15 mouse cellular contexts compared by ENCODE assay signal in the genomic region with DNA sequence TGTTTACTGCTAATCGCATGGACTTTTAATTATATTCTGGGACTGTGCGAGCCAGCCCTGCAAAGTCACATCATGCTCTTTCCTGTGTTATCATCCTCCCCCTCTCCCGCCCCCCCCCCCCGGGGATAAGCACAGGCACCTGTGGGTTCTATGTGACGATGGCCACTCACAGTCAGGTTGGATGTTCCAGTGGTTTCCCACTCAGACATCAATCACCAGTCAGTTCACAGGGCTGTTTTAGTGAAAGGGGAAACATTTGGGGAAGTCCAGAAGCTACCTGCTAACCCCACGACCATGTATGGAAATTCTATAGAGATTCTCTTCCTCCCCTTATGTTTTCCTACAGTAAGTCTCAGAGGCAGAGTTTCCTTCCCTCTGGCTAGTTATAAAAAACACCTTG. TPM values are rescaled to one million over a fixed set of nuclear protein-coding genes. Genes with fewer than 3 reads are reported as not detected.
DNase-seq lines count a peak whose midpoint lies in the region; ATAC-seq and TF ChIP-seq lines count a peak whose summit lies in the region.
"Had no signal": no experiment of that assay in that cellular context is flagged by ENCODE, and none has a peak within 500 bp of the region (broad histone marks: within the 10 kb centered on the region; RNA-seq: fewer than 3 reads in every experiment).

No protein-coding gene starts in this region.

- no peak overlapping the region for H3K9ac ChIP-seq in CH12.LX (ENCODE audit: insufficient read depth, low read depth)
- no peak overlapping the region for H3K9ac ChIP-seq in liver, embryonic 15.5 days
- H3K9ac ChIP-seq in hindbrain, embryonic 11.5 days (ENCODE audit: low read depth, low read length), result no peak overlapping the region
- H3K9ac ChIP-seq: forebrain, embryonic 12.5 days; kidney, embryonic 15.5 days; midbrain, embryonic 12.5 days had no signal

- peak; percentile 22 to 49; a peak in 2 of 4 replicates for ATAC-seq in hematopoietic stem cell, adult 5-6 weeks (replicated peaks in 1 of 2; ENCODE audit: insufficient read depth in 1 of 2, low FRiP score in 2 of 2, low TSS enrichment in 1 of 2, low read depth in 1 of 2, poor library complexity in 2 of 2, severe bottlenecking in 2 of 2)
- ATAC-seq in liver, embryonic 15.5 days (ENCODE audit: insufficient read depth), result no peak
- ATAC-seq in neutrophil, adult 5-6 weeks (ENCODE audit: extremely low read depth, insufficient number of reproducible peaks, low FRiP score, poor library complexity, severe bottlenecking), result peak; percentile 33; the same call in 1 of the 2 replicates
- no peak for ATAC-seq in hindbrain, embryonic 11.5 days (ENCODE audit: low FRiP score)

- peaks cover 0 to 16% of the 10 kb centered on the region in 2 experiments for H3K36me3 ChIP-seq in CH12.LX (replicated peaks in 1 of 2; ENCODE audit: control insufficient read depth in 1 of 2, insufficient read depth in 1 of 2, low read length in 1 of 2)
- peaks cover 14% of the 10 kb centered on the region for H3K36me3 ChIP-seq in liver, embryonic 15.5 days (replicated peaks)
- H3K36me3 ChIP-seq in hindbrain, embryonic 11.5 days (ENCODE audit: control insufficient read depth, insufficient read depth, low read length), result no peaks in the 10 kb centered on the region
- H3K36me3 ChIP-seq: forebrain, embryonic 12.5 days; hindbrain, embryonic 10.5 days; kidney, embryonic 15.5 days; midbrain, embryonic 12.5 days had no signal

- H3K4me3 ChIP-seq in CH12.LX (replicated peaks in 1 of 3; ENCODE audit: low read depth in 2 of 3, low read length in 2 of 3, poor library complexity in 1 of 3), result no peak overlapping the region
- H3K4me3 ChIP-seq in liver, embryonic 15.5 days (replicated peaks), result no peak overlapping the region
- H3K4me3 ChIP-seq in hindbrain, embryonic 11.5 days (ENCODE audit: low read depth, low read length), result no peak overlapping the region
- H3K4me3 ChIP-seq: forebrain, embryonic 12.5 days; hindbrain, embryonic 10.5 days; kidney, embryonic 15.5 days; midbrain, embryonic 12.5 days had no signal

- no peaks in the 10 kb centered on the region for H3K27me3 ChIP-seq in CH12.LX (replicated peaks)
- no peaks in the 10 kb centered on the region for H3K27me3 ChIP-seq in liver, embryonic 15.5 days
- H3K27me3 ChIP-seq in hindbrain, embryonic 11.5 days (ENCODE audit: control insufficient read depth, insufficient read depth, low read length), result no peaks in the 10 kb centered on the region
- H3K27me3 ChIP-seq: forebrain, embryonic 12.5 days; kidney, embryonic 15.5 days; midbrain, embryonic 12.5 days had no signal

- 45% methylated on average over 6 of the region's 6 CpGs for WGBS in liver, embryonic 15.5 days (ENCODE audit: insufficient replicate concordance)
- 76% methylated on average over 6 of the region's 6 CpGs for WGBS in hindbrain, embryonic 11.5 days

- peak overlapping the region; percentile 98 for H3K4me2 ChIP-seq in CH12.LX (ENCODE audit: insufficient read depth, low read depth, poor library complexity, severe bottlenecking)
- H3K4me2 ChIP-seq in liver, embryonic 15.5 days, result no peak overlapping the region
- H3K4me2 ChIP-seq in hindbrain, embryonic 11.5 days (replicated peaks; ENCODE audit: low read depth, low read length), result no peak overlapping the region
- H3K4me2 ChIP-seq: forebrain, embryonic 12.5 days; kidney, embryonic 15.5 days; midbrain, embryonic 12.5 days had no signal

- peak; percentile 67 for TF ChIP-seq EP300 in CH12.LX (IDR thresholded peaks at IDR 0.05; ENCODE audit: low read length)

- TF ChIP-seq POLR2A in CH12.LX (IDR thresholded peaks at IDR 0.05; ENCODE audit: low read depth, low read length), result no peak

- peaks cover 15 to 59% of the 10 kb centered on the region in 2 experiments for H3K4me1 ChIP-seq in CH12.LX (ENCODE audit: control insufficient read depth in 1 of 2, insufficient read depth in 2 of 2)
- H3K4me1 ChIP-seq in liver, embryonic 15.5 days (replicated peaks), result peaks cover 70% of the 10 kb centered on the region
- no peaks in the 10 kb centered on the region for H3K4me1 ChIP-seq in hindbrain, embryonic 11.5 days (replicated peaks; ENCODE audit: control insufficient read depth, insufficient read depth, low read length)

- no peak overlapping the region for H3K27ac ChIP-seq in CH12.LX (ENCODE audit: insufficient read depth, low read depth)
- peak overlapping the region; percentile 93 for H3K27ac ChIP-seq in liver, embryonic 15.5 days (replicated peaks)
- no peak overlapping the region for H3K27ac ChIP-seq in hindbrain, embryonic 11.5 days (ENCODE audit: low read depth, low read length)
- H3K27ac ChIP-seq: forebrain, embryonic 12.5 days; hindbrain, embryonic 10.5 days; kidney, embryonic 15.5 days; midbrain, embryonic 12.5 days had no signal

- no peak for TF ChIP-seq CTCF in CH12.LX (conservative IDR thresholded peaks at IDR 0.05 in 1 of 2, IDR thresholded peaks at IDR 0.05 in 1 of 2; ENCODE audit: low read depth in 2 of 2, low read length in 2 of 2)

- peaks cover 3% of the 10 kb centered on the region for H3K9me3 ChIP-seq in CH12.LX (replicated peaks; ENCODE audit: low read length)
- no peaks in the 10 kb centered on the region for H3K9me3 ChIP-seq in liver, embryonic 15.5 days (replicated peaks)
- H3K9me3 ChIP-seq in hindbrain, embryonic 11.5 days (ENCODE audit: control insufficient read depth, low read length), result no peaks in the 10 kb centered on the region
- H3K9me3 ChIP-seq: forebrain, embryonic 12.5 days; hindbrain, embryonic 10.5 days; kidney, embryonic 15.5 days; midbrain, embryonic 12.5 days had no signal

- H3K79me2 ChIP-seq in CH12.LX (replicated peaks; ENCODE audit: control insufficient read depth, extremely low read depth, insufficient read depth, poor library complexity, severe bottlenecking), result peaks cover 20% of the 10 kb centered on the region

- no peak for TF ChIP-seq RAD21 in CH12.LX (IDR thresholded peaks at IDR 0.05; ENCODE audit: low read depth, low read length)

- in situ Hi-C loops in CH12.LX (cut with MboI; ENCODE audit: low pct_ligation_motif_present, low pct_unique_long_range_greater_than_20kb, low sequenced_read_pairs), result no loop called here

- DNase-seq in CH12.LX (ENCODE audit: extremely low read depth) (peak; percentile 73), MN1 (ENCODE audit: low spot score) (no peak)
- DNase-seq in urinary bladder, postnatal 14 days (ENCODE audit: low spot score), result no peak
- no peak for DNase-seq in hindbrain, embryonic 11.5 days (ENCODE audit: low spot score)
- DNase-seq: adrenal gland, adult 8-10 months; cerebellum, postnatal 14 days; gastrocnemius, postnatal 14 days; thymus, postnatal 25 days had no signal

- dilution Hi-C loops in CH12.LX (cut with MboI; ENCODE audit: extremely low pct_ligation_motif_present, extremely low pct_unique_long_range_greater_than_20kb, low sequenced_read_pairs), result no loop called here

TF ChIP-seq in CH12.LX, 34 proteins besides CTCF, POLR2A, EP300 and RAD21:
- TF ChIP-seq NRF1 (IDR thresholded peaks at IDR 0.05; ENCODE audit: low read depth, low read length), result no peak
- 0 out of 2 replicates have a peak, but pooled peaks have one; percentile 52 for TF ChIP-seq MEF2A (IDR thresholded peaks at IDR 0.05; ENCODE audit: borderline replicate concordance, low read depth, low read length)
- TF ChIP-seq HCFC1 (IDR thresholded peaks at IDR 0.05; ENCODE audit: low read depth, low read length), result no peak
- peak; percentile 48; the same call in 1 of the 2 replicates for TF ChIP-seq RCOR1 (conservative IDR thresholded peaks at IDR 0.05; ENCODE audit: low read depth, low read length)
- TF ChIP-seq TBP (conservative IDR thresholded peaks at IDR 0.05; ENCODE audit: low read depth, low read length), result no peak
- no peak for TF ChIP-seq SMC3 (IDR thresholded peaks at IDR 0.05; ENCODE audit: low read depth, low read length)
- TF ChIP-seq USF2 (conservative IDR thresholded peaks at IDR 0.05; ENCODE audit: low read depth, low read length), result no peak
- no peak for TF ChIP-seq IRF4 (IDR thresholded peaks at IDR 0.05; ENCODE audit: low read depth, low read length)
- peak; percentile 47; the same call in 1 of the 2 replicates for TF ChIP-seq ETS1 (conservative IDR thresholded peaks at IDR 0.05; ENCODE audit: low read depth, low read length)
- no peak for TF ChIP-seq CHD2 (IDR thresholded peaks at IDR 0.05; ENCODE audit: low read length)
- TF ChIP-seq BHLHE40 (IDR thresholded peaks at IDR 0.05; ENCODE audit: low read depth, low read length), result peak; percentile 22; the same call in 1 of the 2 replicates
- TF ChIP-seq PAX5 (IDR thresholded peaks at IDR 0.05; ENCODE audit: low read length), result no peak
- no peak for TF ChIP-seq JUND (conservative IDR thresholded peaks at IDR 0.05; ENCODE audit: low read depth, low read length)
- TF ChIP-seq TCF12 (IDR thresholded peaks at IDR 0.05; ENCODE audit: low read depth, low read length), result peak; percentile 34
- TF ChIP-seq KAT2A (IDR thresholded peaks at IDR 0.05; ENCODE audit: insufficient replicate concordance, low read length), result no peak
- TF ChIP-seq ZC3H11A (IDR thresholded peaks at IDR 0.05; ENCODE audit: low read depth, low read length), result no peak
- no peak for TF ChIP-seq MAX (IDR thresholded peaks at IDR 0.05; ENCODE audit: low read length)

RNA-seq across cellular contexts. Expression of a gene that starts 21.6 kb away (rescaled TPM):
- total RNA-seq in CH12.LX (2012; rRNA removed), result 12.2 and 14.0 TPM in 2 replicates
- total RNA-seq in CH12.LX (2014; rRNA removed), result 28.0 and 31.1 TPM in 2 replicates
- polyA plus RNA-seq in CH12.LX (2012; ENCODE audit: insufficient read length, low read depth), result 23.6 and 26.1 TPM in 2 replicates
- 99.3 and 118 TPM in 2 replicates for total RNA-seq in hematopoietic stem cell, adult 5-6 weeks (2017)
- 28.9 and 29.2 TPM in 2 replicates for polyA plus RNA-seq in liver, embryonic 15.5 days (2015; fragmentation: Nextera tagmentation; extraction: Ambion mirVana)
- total RNA-seq in neutrophil, adult 5-6 weeks (2017), result 113 and 120 TPM in 2 replicates
- polyA plus RNA-seq in hindbrain, embryonic 11.5 days (2014; fragmentation: Nextera tagmentation; extraction: Ambion mirVana), result 34.3 and 34.9 TPM in 2 replicates

RNA-seq across cellular contexts. Expression of a gene that starts 48.0 kb away (rescaled TPM):
- 593 and 709 TPM in 2 replicates for total RNA-seq in CH12.LX (2012; rRNA removed)
- 1,628 and 1,755 TPM in 2 replicates for total RNA-seq in CH12.LX (2014; rRNA removed)
- 694 and 715 TPM in 2 replicates for polyA plus RNA-seq in CH12.LX (2012; ENCODE audit: insufficient read length, low read depth)
- total RNA-seq in hematopoietic stem cell, adult 5-6 weeks (2017), result 82.7 and 100 TPM in 2 replicates
- 368 and 453 TPM in 2 replicates for polyA plus RNA-seq in liver, embryonic 15.5 days (2015; fragmentation: Nextera tagmentation; extraction: Ambion mirVana)
- total RNA-seq in neutrophil, adult 5-6 weeks (2017), result 17.5 and 24.7 TPM in 2 replicates
- 603 TPM in 2 replicates for polyA plus RNA-seq in hindbrain, embryonic 11.5 days (2014; fragmentation: Nextera tagmentation; extraction: Ambion mirVana)

Comparison
In these comparisons a context has a peak if more than half of its experiments do, and no peak if none do; other contexts are left out.
1. ATAC-seq: peak in hematopoietic stem cell, adult 5-6 weeks (2 of 2) and neutrophil, adult 5-6 weeks (single experiment); none in liver, embryonic 15.5 days (single experiment) and hindbrain, embryonic 11.5 days (single experiment).